In genomic region chr17:66363852-66364524, GRCm38 (mm10) we compare ENCODE assay signal across 23 mouse cellular contexts.
A peak's percentile ranks its signal among the peaks of the same experiment; 100 is the strongest.
DNase-seq lines count a peak whose midpoint lies in the region; ATAC-seq and TF ChIP-seq lines count a peak whose summit lies in the region.
"Had no signal": no experiment of that assay in that cellular context is flagged by ENCODE, and none has a peak within 500 bp of the region (broad histone marks: within the 10 kb centered on the region; RNA-seq: fewer than 3 reads in every experiment).

No protein-coding gene starts in this region.

- H3K27me3 ChIP-seq in heart, postnatal 0 days (ENCODE audit: control insufficient read depth, insufficient read depth, low read length), result no peaks in the 10 kb centered on the region
- H3K27me3 ChIP-seq in testis, adult 2 months (ENCODE audit: control insufficient read depth, insufficient read depth, low read length), result no peaks in the 10 kb centered on the region
- no peaks in the 10 kb centered on the region for H3K27me3 ChIP-seq in midbrain, embryonic 15.5 days (replicated peaks)
- H3K27me3 ChIP-seq: CH12.LX; embryonic facial prominence, embryonic 15.5 days; forebrain, embryonic 15.5 days; heart, embryonic 15.5 days; liver, embryonic 13.5 days; lung, embryonic 15.5 days had no signal

- H3K4me3 ChIP-seq in heart, postnatal 0 days (ENCODE audit: low read depth, low read length), result no peak overlapping the region
- peak overlapping the region; percentile 35 for H3K4me3 ChIP-seq in testis, adult 2 months (ENCODE audit: control insufficient read depth, low read depth, low read length)
- H3K4me3 ChIP-seq in cortical plate, adult 2 months (ENCODE audit: insufficient read depth, low read length), result no peak overlapping the region
- H3K4me3 ChIP-seq in midbrain, embryonic 15.5 days, result no peak overlapping the region
- H3K4me3 ChIP-seq: embryonic facial prominence, embryonic 15.5 days; forebrain, embryonic 15.5 days; heart, embryonic 15.5 days; hindbrain, embryonic 10.5 days; liver, embryonic 13.5 days; lung, embryonic 15.5 days had no signal

- no peaks in the 10 kb centered on the region for H3K9me3 ChIP-seq in heart, postnatal 0 days (replicated peaks; ENCODE audit: control insufficient read depth, low read length)
- no peaks in the 10 kb centered on the region for H3K9me3 ChIP-seq in midbrain, embryonic 15.5 days
- H3K9me3 ChIP-seq: embryonic facial prominence, embryonic 15.5 days; forebrain, embryonic 15.5 days; heart, embryonic 15.5 days; hindbrain, embryonic 10.5 days; liver, embryonic 13.5 days; lung, embryonic 15.5 days had no signal

- no peaks in the 10 kb centered on the region for H3K36me3 ChIP-seq in heart, postnatal 0 days (replicated peaks; ENCODE audit: control insufficient read depth, insufficient read depth, low read length)
- H3K36me3 ChIP-seq in testis, adult 2 months (ENCODE audit: control insufficient read depth, insufficient read depth, low read length), result no peaks in the 10 kb centered on the region
- H3K36me3 ChIP-seq in midbrain, embryonic 15.5 days (replicated peaks), result no peaks in the 10 kb centered on the region
- H3K36me3 ChIP-seq: embryonic facial prominence, embryonic 15.5 days; heart, embryonic 15.5 days; liver, embryonic 13.5 days had no signal

- no peak for TF ChIP-seq EP300 in heart, postnatal 0 days (IDR thresholded peaks at IDR 0.05; ENCODE audit: low read depth)

- no peak for DNase-seq in heart, postnatal 0 days (ENCODE audit: low spot score)
- no peak for DNase-seq in heart, postnatal 25 days (ENCODE audit: low spot score)
- DNase-seq in testis, postnatal 10 days (ENCODE audit: low spot score), result no peak
- no peak for DNase-seq in right cerebral cortex, postnatal 14 days
- DNase-seq: adrenal gland, postnatal 36 days; B cell, adult 2 months; cerebellum, postnatal 14 days; gastrocnemius, postnatal 25 days; kidney, adult 9 months; kidney, postnatal 25 days; liver, embryonic 13.5 days had no signal

- no peak overlapping the region for H3K9ac ChIP-seq in heart, postnatal 0 days (replicated peaks; ENCODE audit: low read depth, low read length)
- no peak overlapping the region for H3K9ac ChIP-seq in midbrain, embryonic 15.5 days
- H3K9ac ChIP-seq: embryonic facial prominence, embryonic 15.5 days; forebrain, embryonic 15.5 days; heart, embryonic 15.5 days; liver, embryonic 13.5 days; lung, embryonic 15.5 days had no signal

- no peaks in the 10 kb centered on the region for H3K4me1 ChIP-seq in heart, postnatal 0 days (ENCODE audit: control insufficient read depth, insufficient read depth)
- peaks cover 5% of the 10 kb centered on the region for H3K4me1 ChIP-seq in testis, adult 2 months (ENCODE audit: control insufficient read depth, insufficient read depth, low read length)
- peaks cover 13% of the 10 kb centered on the region for H3K4me1 ChIP-seq in cortical plate, adult 2 months (ENCODE audit: control insufficient read depth, insufficient read depth, low read length)
- no peaks in the 10 kb centered on the region for H3K4me1 ChIP-seq in midbrain, embryonic 15.5 days
- H3K4me1 ChIP-seq: forebrain, embryonic 15.5 days; liver, embryonic 13.5 days had no signal

- intact Hi-C loops in heart, postnatal 25 days (cut with DNase I), result no loop called here

- peak overlapping the region; percentile 64; the same call in 1 of the 2 replicates for H3K27ac ChIP-seq in heart, postnatal 0 days (ENCODE audit: low read depth)
- H3K27ac ChIP-seq in testis, adult 2 months (ENCODE audit: control insufficient read depth, insufficient read depth, low read depth, low read length), result peak overlapping the region; percentile 10
- H3K27ac ChIP-seq in cortical plate, adult 2 months (ENCODE audit: insufficient read depth, low read length), result 0 out of 2 replicates have a peak overlapping the region, but pooled peaks have one; percentile 17
- no peak overlapping the region for H3K27ac ChIP-seq in midbrain, embryonic 15.5 days
- H3K27ac ChIP-seq: embryonic facial prominence, embryonic 15.5 days; forebrain, embryonic 15.5 days; heart, embryonic 15.5 days; hindbrain, embryonic 10.5 days; hindbrain, postnatal 0 days; liver, embryonic 13.5 days; lung, embryonic 15.5 days had no signal

- ATAC-seq in heart, postnatal 0 days (ENCODE audit: insufficient read depth, low read depth), result no peak
- no peak for ATAC-seq in midbrain, embryonic 15.5 days (replicated peaks)
- ATAC-seq: forebrain, embryonic 15.5 days; hindbrain, postnatal 0 days; intestine, embryonic 16.5 days had no signal

- WGBS in heart, postnatal 0 days, result 87% methylated on average over 29 of the region's 36 CpGs
- 91% methylated on average over 36 of the region's 36 CpGs for WGBS in midbrain, embryonic 15.5 days

- TF ChIP-seq CTCF in heart, postnatal 0 days (IDR thresholded peaks at IDR 0.05; ENCODE audit: low read depth), result no peak
- TF ChIP-seq CTCF in testis, adult 2 months (IDR thresholded peaks at IDR 0.05; ENCODE audit: control insufficient read depth, insufficient read depth, insufficient replicate concordance, low read depth, low read length), result no peak
- TF ChIP-seq CTCF in cortical plate, adult 2 months (IDR thresholded peaks at IDR 0.05; ENCODE audit: extremely low read depth, insufficient read depth, low read length), result no peak

- H3K4me2 ChIP-seq in heart, postnatal 0 days (ENCODE audit: low read depth, low read length), result no peak overlapping the region
- no peak overlapping the region for H3K4me2 ChIP-seq in midbrain, embryonic 15.5 days
- H3K4me2 ChIP-seq: embryonic facial prominence, embryonic 15.5 days; forebrain, embryonic 15.5 days; heart, embryonic 15.5 days; liver, embryonic 13.5 days; lung, embryonic 15.5 days; midbrain, embryonic 11.5 days had no signal

- no peak for TF ChIP-seq POLR2A in testis, adult 2 months (IDR thresholded peaks at IDR 0.05; ENCODE audit: control insufficient read depth, low read depth, low read length)
- no peak for TF ChIP-seq POLR2A in cortical plate, adult 2 months (IDR thresholded peaks at IDR 0.05; ENCODE audit: extremely low read depth, insufficient read depth, low read length)
